ENCODE assay signal across 8 mouse cellular contexts in genomic region chr11:16508052-16508654, GRCm38 (mm10). TPM values are rescaled to one million over a fixed set of nuclear protein-coding genes. Genes with fewer than 3 reads are reported as not detected.
A peak's percentile ranks its signal among the peaks of the same experiment; 100 is the strongest.
DNase-seq lines count a peak whose midpoint lies in the region; ATAC-seq lines count a peak whose summit lies in the region.

Sec61g (minus strand) TSS chr11:16508484.

- peak; percentile 99 for ATAC-seq in hindbrain, embryonic 14.5 days (ENCODE audit: low FRiP score)

- H3K4me3 ChIP-seq in hindbrain, embryonic 14.5 days (replicated peaks; ENCODE audit: low read length): peak within 1 kb of the TSS; percentile 66

- no peaks in the 10 kb centered on the region for H3K27me3 ChIP-seq in hindbrain, embryonic 14.5 days (ENCODE audit: control insufficient read depth, insufficient read depth, low read length)

- H3K4me2 ChIP-seq in hindbrain, embryonic 14.5 days (replicated peaks): peak within 1 kb of the TSS; percentile 73

- H3K4me1 ChIP-seq in hindbrain, embryonic 14.5 days (replicated peaks; ENCODE audit: control insufficient read depth, insufficient read depth, low read length): peaks cover 14% of the 10 kb centered on the region

- peak within 1 kb of the TSS; percentile 95 for H3K9ac ChIP-seq in hindbrain, embryonic 14.5 days

- peak; percentile 95 for DNase-seq in R1 (ENCODE audit: low read depth, low spot score)
- peak; percentile 94 to 95 for DNase-seq in cerebellum, postnatal 25 days
- DNase-seq in frontal cortex, postnatal 25 days (ENCODE audit: low spot score in 2 of 2): peak; percentile 84 to 88
- peak; percentile 94 for DNase-seq in hindbrain, embryonic 14.5 days (ENCODE audit: low spot score)
- peak; percentile 92 to 94 for DNase-seq in layer of hippocampus, postnatal 36 days
- DNase-seq in lung, postnatal 36 days: peak; percentile 96
- peak; percentile 96 for DNase-seq in retina, postnatal 1 day
- DNase-seq in urinary bladder, adult 18-20 months (ENCODE audit: low spot score in 2 of 2): peak; percentile 85 to 89

- H3K27ac ChIP-seq in hindbrain, embryonic 14.5 days: peak within 1 kb of the TSS; percentile 96

- peaks cover 28% of the 10 kb centered on the region for H3K36me3 ChIP-seq in hindbrain, embryonic 14.5 days (replicated peaks; ENCODE audit: control insufficient read depth, insufficient read depth)

- under 1% methylated on average over 35 of the region's 35 CpGs for WGBS in hindbrain, embryonic 14.5 days

- no peaks in the 10 kb centered on the region for H3K9me3 ChIP-seq in hindbrain, embryonic 14.5 days (ENCODE audit: control insufficient read depth, low read length)

RNA-seq across cellular contexts. Expression of gene Sec61g, which starts in this region (rescaled TPM):
- 25.4 and 25.9 TPM in 2 replicates for polyA plus RNA-seq in hindbrain, embryonic 14.5 days (2014; fragmentation: Nextera tagmentation; extraction: Ambion mirVana)
- total RNA-seq in layer of hippocampus, postnatal 36 days (2021): 10 to 100 TPM in 1 of 2 experiments, 1 to 10 TPM in 1; 10.0 to 10.9 TPM

Comparison
In these comparisons a context has a peak if more than half of its experiments do, and no peak if none do; other contexts are left out.
1. Peak in every context shown above with its lines: DNase-seq, ATAC-seq, H3K4me3 ChIP-seq and H3K27ac ChIP-seq.